Mouse (Mus musculus): ENCODE measurements around the gene 1700025G04Rik. TPM values are rescaled to one million over a fixed set of nuclear protein-coding genes. Genes with fewer than 3 reads are reported as not detected.

Gene 1700025G04Rik
- polyA plus RNA-seq (2014; fragmentation: Illumina TruSeq; extraction: RNeasy Lipid Tissue Mini Kit (QIAGEN cat#74804); ENCODE audit: low read depth, low replicate concordance): 192 TPM

GRCm38 (mm10) chr1:152090018-152090553 is at the start of gene 1700025G04Rik:
1700025G04Rik (minus strand) TSS chr1:152090125.

Data from adrenal gland, adult 10 weeks (tissue).